Mouse (Mus musculus) heart, embryonic 16.5 days (tissue): ENCODE results near the gene Zmiz1. TPM values are rescaled to one million over a fixed set of nuclear protein-coding genes. Genes with fewer than 3 reads are reported as not detected.

Experiments
- ATAC-seq: fragments of 200-750 bp; cut with Nextera tagmentation; replicated peaks from 2 replicates; pipeline ENCODE4 v1.8.0; 2017; ENCODE audit warnings: moderate number of reproducible peaks; ENCODE audit not compliant: insufficient read depth, low FRiP score; ENCODE audit errors: extremely low read depth
- H3K27ac ChIP-seq: fragments of 300-500 bp; sonication (generic); 2 replicates; pipeline ENCODE4 v1.5.1; 2014; ENCODE audit warnings: mild to moderate bottlenecking, low read length, control low read depth, moderate library complexity
- H3K27me3 ChIP-seq: fragments of 300-500 bp; sonication (generic); 2 replicates; pipeline ENCODE4 v1.6.1; 2014; ENCODE audit warnings: low read length, mixed read lengths; ENCODE audit not compliant: control insufficient read depth, insufficient read depth
- H3K36me3 ChIP-seq: fragments of 300-500 bp; sonication (generic); 2 replicates; pipeline ENCODE4 v1.6.1; 2014; ENCODE audit not compliant: control insufficient read depth, insufficient read depth
- H3K4me1 ChIP-seq: fragments of 300-500 bp; sonication (generic); 2 replicates; pipeline ENCODE4 v1.6.1; 2014; ENCODE audit warnings: low read length, mixed read lengths; ENCODE audit not compliant: control insufficient read depth, insufficient read depth
- H3K4me2 ChIP-seq: fragments of 300-500 bp; sonication (generic); 2 replicates; pipeline ENCODE4 v1.6.1; 2014; ENCODE audit warnings: low read depth, mild to moderate bottlenecking, control low read depth, low read length
- H3K4me3 ChIP-seq: fragments of 300-500 bp; sonication (generic); 2 replicates; pipeline ENCODE4 v1.5.1; 2014; ENCODE audit warnings: mild to moderate bottlenecking, control low read depth, low read length
- H3K9ac ChIP-seq: fragments of 300-500 bp; sonication (generic); 2 replicates; pipeline ENCODE4 v1.6.1; 2014; ENCODE audit warnings: low read length, control low read depth
- H3K9me3 ChIP-seq: fragments of 300-500 bp; sonication (generic); replicated peaks from 2 replicates; pipeline ENCODE4 v1.6.1; 2016; ENCODE audit warnings: low read length; ENCODE audit not compliant: control insufficient read depth
- WGBS: fragments of 180-500 bp; shearing (Covaris S2); extraction: QIAGEN DNeasy Blood & Tissue Kit; methylation state at CpG from one replicate; pipeline ENCODE4 v1.1.7; 2014; 5-methylcytosine and 5-hydroxymethylcytosine counted together
- polyA plus RNA-seq: library from polyadenylated mRNA; unstranded; fragments of >200 nt; fragmentation: Nextera tagmentation; extraction: Ambion mirVana; gene quantifications from 2 replicates; pipeline ENCODE4 v1.2.1, GENCODE M21; 2015

Zmiz1 gene
- polyA plus RNA-seq, 1 experiment from 2014 or later, result 20.6 TPM

DNA sequence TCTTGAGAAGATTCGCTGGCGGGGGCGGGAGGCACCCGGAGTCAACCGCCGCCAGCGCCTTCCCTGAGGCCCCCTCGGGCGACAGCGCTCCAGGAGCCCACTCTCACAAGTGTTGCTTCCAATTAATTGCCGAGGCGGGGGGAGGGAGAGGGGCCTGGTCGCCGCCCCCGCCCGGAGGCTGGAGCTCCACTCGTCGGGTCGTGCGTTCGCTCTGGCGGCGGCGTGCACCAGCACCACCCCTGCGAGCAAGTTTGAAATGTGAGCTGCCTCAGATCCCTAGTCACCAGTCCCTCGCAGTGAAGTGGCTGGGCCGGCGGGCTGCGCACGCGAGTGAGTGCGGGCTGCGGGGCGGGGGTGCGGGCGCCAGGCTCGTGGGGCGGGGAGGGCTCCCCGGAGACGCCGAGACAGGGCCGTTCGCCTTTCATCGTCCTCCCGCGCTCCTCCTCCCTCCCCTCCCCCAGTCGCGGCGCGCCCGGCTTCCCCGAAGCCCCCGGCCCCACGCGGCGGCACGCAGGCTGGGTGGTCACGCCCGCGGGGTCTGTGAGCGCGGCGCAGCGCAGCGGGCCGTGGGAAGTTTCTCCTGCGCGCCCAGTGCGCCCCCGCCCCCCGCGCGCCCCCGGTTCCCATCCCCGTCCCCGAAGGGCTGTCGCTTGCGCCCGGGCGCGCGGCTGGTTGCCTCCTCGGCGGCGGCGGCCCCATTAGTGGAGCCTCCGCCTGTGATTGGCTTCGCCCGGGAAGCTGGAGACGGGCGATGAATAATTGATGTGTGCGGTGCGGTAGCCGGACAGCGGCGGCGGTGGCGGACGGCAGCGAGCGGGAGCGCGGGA lies 148.4 kb downstream of the Zmiz1 start:
- Histone ChIP-seq H3K36me3 (no peaks in the 10 kb centered on the region), H3K27ac (peak overlapping the region; percentile 92), H3K4me1 (peaks cover 71% of the 10 kb centered on the region), H3K4me2 (peak overlapping the region; percentile 99), H3K9ac (peak overlapping the region; percentile 92), H3K27me3 (no peaks in the 10 kb centered on the region), H3K9me3 (no peaks in the 10 kb centered on the region), H3K4me3 (peak overlapping the region; percentile 67)
- peak; percentile 37 for ATAC-seq
- under 1% methylated on average over 96 of the region's 103 CpGs for WGBS

DNA sequence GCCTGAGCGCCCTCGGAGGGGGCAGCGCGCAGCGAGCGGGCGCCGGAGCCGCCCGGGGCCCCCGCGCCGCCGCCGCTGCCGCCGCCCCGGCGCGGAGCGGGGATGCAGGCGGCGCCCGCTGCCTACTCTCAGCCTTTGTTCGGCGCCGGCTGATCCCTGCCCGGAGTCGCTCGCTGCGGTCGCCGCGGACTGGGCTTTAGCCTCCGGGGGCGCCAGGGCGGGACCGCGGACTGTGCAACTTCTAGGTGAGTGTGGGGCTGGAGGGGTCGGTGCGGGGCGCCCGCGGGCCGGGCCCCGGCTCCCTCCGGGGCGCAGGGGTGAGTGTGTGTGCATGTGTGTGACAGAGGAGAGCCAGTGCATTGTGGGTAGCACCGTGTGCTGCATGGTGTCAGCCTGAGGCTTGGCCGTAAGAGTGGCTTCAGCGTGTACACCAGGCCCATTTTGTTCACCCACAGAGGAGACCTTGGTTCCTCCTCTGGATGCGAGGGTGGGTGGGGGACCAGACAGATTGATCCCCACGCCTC lies 149.0 kb downstream of the Zmiz1 start:
- Histone ChIP-seq H3K9me3 (no peaks in the 10 kb centered on the region), H3K27ac (peak overlapping the region; percentile 92), H3K4me3 (peak overlapping the region; percentile 67), H3K4me2 (peak overlapping the region; percentile 99), H3K9ac (peak overlapping the region; percentile 92), H3K27me3 (no peaks in the 10 kb centered on the region), H3K36me3 (no peaks in the 10 kb centered on the region), H3K4me1 (peaks cover 72% of the 10 kb centered on the region)
- ATAC-seq, result peak; percentile 75
- WGBS, result under 1% methylated on average over 50 of the region's 53 CpGs

DNA sequence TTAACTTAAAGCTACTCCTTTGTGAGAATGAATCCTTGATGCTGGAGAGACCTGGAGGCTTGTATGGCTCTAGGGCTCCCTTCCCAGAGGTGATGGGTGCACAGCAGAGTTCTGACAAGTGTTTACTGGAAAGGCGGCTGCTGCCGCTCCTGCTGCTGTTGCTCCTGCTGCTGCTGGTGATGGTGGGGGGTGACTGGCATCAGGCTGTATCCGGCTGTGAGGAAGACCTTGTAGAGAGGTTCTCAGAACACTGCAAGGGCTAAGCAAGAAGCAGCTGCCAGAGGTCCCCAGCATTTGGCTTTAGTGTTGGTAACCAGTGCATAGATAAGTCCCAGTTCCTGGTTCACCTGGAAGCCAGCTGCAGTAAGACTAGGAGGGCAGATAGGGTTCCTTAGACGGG lies 149.6 kb downstream of the Zmiz1 start:
- H3K27me3 ChIP-seq, result no peaks in the 10 kb centered on the region
- peak overlapping the region; percentile 67 for H3K4me3 ChIP-seq
- 21% methylated on average over 4 of the region's 4 CpGs for WGBS
- H3K27ac ChIP-seq, result peak overlapping the region; percentile 92
- peaks cover 67% of the 10 kb centered on the region for H3K4me1 ChIP-seq
- H3K4me2 ChIP-seq, result peak overlapping the region; percentile 99
- peak overlapping the region; percentile 92 for H3K9ac ChIP-seq
- no peaks in the 10 kb centered on the region for H3K9me3 ChIP-seq
- H3K36me3 ChIP-seq, result no peaks in the 10 kb centered on the region
- no peak for ATAC-seq

DNA sequence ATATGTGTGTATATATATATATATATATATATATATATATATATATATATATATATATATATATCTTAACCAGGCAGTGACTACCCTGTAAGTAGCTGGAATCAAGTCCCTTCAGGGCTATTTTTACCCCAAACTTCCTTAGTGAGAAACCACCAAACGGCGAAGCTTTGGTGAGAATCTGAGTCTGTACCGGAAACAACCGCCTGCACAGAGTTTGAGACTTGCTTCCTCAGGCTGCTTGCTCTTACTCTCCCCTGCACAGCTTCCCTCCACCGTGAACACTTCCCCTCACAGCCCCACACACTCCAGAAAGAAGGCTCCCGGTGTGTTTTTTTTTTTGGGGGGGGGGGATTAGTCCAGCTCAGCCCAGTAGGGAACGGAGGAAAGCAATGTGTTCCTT lies 150.4 kb downstream of the Zmiz1 start:
- no peak for ATAC-seq
- Histone ChIP-seq H3K9me3 (no peaks in the 10 kb centered on the region), H3K4me3 (peak overlapping the region; percentile 6; the same call in 1 of the 2 replicates), H3K27ac (peak overlapping the region; percentile 17; the same call in 1 of the 2 replicates), H3K36me3 (no peaks in the 10 kb centered on the region), H3K9ac (peak overlapping the region; percentile 20; the same call in 1 of the 2 replicates), H3K4me1 (peaks cover 67% of the 10 kb centered on the region), H3K4me2 (peak overlapping the region; percentile 45), H3K27me3 (no peaks in the 10 kb centered on the region)
- 58% methylated on average over 7 of the region's 7 CpGs for WGBS

DNA sequence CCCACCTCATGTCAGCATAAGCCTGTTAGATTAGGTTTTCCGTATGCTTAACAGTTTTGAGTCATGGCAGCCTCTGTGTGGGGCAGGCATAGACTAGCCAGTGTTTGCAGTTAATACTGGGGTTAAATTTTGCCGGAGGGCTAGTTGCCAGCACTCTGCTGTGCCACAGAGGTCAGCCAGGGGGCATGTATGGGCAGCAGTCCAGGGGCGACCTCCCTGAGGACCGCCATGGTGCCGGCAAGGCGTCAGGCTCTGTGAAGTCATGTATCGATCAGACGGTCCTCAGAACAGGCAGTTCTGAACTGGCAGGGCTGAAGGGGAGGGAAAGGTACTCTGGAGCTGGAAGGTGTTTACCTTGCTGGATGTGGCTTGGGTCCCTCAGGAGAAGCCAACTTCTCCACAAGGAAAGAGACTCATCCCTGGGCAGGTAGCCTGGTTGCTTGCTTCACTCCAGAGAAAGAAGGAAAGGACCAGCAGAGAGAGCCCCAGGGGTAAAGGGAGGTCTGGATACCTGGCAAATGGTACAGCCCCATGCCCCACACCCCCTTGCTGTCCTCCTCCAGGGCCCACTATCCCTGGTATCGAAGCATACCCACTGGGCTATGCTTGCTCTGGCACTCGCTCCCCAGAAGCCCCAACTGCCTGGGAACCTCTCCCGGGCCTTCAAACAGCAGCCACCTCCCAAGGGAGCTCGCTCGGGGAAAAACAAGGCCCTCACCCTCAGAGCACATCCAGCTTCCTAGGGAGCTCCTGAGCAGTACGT lies 151.6 kb downstream of the Zmiz1 start:
- Histone ChIP-seq H3K27ac (peak overlapping the region; percentile 26), H3K4me3 (no peak overlapping the region), H3K4me1 (peaks cover 63% of the 10 kb centered on the region), H3K36me3 (no peaks in the 10 kb centered on the region), H3K4me2 (peak overlapping the region; percentile 45), H3K27me3 (no peaks in the 10 kb centered on the region), H3K9me3 (no peaks in the 10 kb centered on the region), H3K9ac (peak overlapping the region; percentile 44)
- WGBS, result 38% methylated on average over 14 of the region's 14 CpGs
- ATAC-seq, result no peak

DNA sequence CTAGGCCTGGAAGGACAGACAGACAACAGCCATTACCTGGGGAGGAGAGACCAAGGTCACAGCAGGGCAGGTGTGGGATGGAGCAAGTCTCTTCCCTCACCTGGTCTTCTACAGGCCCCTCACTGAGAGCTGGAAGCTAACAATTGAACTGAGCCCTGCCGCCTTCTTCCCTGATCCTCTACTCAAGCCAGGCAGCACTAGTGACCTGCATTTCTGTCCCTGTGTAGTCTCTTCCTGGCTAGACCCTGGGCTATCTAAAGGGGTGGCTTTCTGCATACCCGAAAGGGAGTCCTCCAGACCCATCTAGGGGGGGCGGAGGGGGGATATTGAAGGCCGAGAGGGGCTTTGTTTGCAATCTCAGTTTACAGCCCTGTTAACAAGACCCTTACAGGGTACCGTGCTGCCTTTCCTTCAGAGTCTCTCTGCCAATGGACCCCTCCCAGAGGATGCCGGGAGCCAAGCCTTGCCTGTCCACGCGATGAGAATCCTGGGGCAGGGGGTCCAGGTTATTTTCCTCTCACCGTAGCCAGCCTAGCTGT lies 152.2 kb downstream of the Zmiz1 start:
- ATAC-seq, result no peak
- Histone ChIP-seq H3K4me3 (no peak overlapping the region), H3K4me1 (peaks cover 64% of the 10 kb centered on the region), H3K9ac (peak overlapping the region; percentile 44; the same call in 1 of the 2 replicates), H3K9me3 (no peaks in the 10 kb centered on the region), H3K27me3 (no peaks in the 10 kb centered on the region), H3K4me2 (peak overlapping the region; percentile 20), H3K36me3 (no peaks in the 10 kb centered on the region), H3K27ac (peak overlapping the region; percentile 26)
- 52% methylated on average over 9 of the region's 9 CpGs for WGBS

DNA sequence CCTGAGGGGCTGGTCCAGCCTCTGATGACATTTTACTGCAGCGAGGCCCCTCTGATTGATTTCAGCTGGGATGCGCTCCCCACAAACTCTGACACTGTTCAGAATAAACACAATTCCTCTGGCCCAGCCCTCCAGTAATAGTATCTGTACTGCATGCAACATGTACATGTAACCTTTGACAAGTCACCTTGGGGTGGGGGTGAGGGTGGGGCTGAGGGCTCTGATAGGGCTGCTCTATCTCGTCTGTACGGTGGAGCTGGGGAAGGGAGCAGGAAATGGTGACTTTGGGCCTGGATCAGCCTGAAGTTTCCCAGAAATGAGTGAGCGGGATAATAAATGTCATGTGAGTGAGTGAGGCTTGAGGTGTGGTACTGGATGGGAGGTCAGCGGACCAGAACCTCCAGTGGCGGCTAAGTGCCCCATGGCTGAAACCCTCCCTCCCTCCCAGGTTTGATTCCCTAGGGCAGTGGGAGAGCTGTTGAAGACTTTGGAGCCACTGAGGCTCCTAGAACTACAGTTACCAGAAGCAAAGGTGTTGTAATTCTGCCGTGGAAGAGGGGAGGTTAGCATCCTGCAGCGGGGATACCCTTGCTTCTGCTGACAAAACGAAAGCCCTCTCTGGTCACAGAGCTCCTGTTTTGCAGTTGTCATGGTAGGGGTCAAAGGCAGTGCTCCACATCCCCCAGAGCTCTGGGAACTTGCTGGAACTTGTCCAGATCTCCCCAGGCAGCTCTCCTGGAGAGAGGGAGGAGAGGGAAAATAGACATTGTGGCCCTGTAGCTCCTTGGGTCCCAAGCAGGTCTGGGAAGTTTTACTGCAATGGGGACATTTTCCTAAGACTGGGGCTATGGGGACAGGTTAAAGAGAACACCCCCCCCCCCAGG lies 153.1 kb downstream of the Zmiz1 start:
- WGBS, result 48% methylated on average over 10 of the region's 10 CpGs
- Histone ChIP-seq H3K36me3 (no peaks in the 10 kb centered on the region), H3K4me3 (no peak overlapping the region), H3K27me3 (no peaks in the 10 kb centered on the region), H3K4me2 (no peak overlapping the region), H3K4me1 (peaks cover 63% of the 10 kb centered on the region), H3K9me3 (no peaks in the 10 kb centered on the region), H3K27ac (peak overlapping the region; percentile 44), H3K9ac (peak overlapping the region; percentile 0; the same call in 1 of the 2 replicates)
- no peak for ATAC-seq

DNA sequence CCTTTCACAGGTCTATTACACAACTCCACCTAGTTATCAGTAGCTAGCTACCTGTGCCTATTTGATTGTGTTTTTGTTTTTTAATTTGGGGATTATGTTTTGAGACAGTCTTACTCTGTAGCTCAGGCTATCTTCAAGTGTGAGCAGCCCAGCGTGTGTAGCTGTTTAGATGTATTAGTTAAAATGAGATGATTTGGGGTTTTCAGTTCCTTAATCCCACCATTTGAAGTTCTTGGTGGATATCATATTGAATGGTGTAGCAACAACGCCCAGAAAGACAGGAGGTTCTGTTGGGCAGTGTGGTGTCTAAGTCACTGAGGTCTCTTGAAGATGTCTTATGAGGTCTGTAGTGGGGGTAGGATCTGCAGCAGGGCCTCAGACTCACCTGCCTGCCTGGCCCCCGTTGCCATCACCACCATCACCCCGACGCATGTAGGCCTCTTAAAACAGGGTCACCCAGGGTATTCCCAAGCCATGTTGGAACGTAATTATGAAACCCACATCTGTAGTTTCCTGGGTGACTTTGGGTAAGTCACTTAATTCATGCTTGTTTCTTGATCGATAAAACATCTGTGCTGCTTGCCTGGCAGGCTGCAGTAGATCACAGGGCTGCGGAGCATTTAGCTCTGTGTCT lies 155.1 kb downstream of the Zmiz1 start:
- no peak overlapping the region for H3K4me3 ChIP-seq
- no peaks in the 10 kb centered on the region for H3K36me3 ChIP-seq
- H3K9me3 ChIP-seq, result no peaks in the 10 kb centered on the region
- ATAC-seq, result no peak
- WGBS, result 83% methylated on average over 8 of the region's 8 CpGs
- H3K4me1 ChIP-seq, result peaks cover 55% of the 10 kb centered on the region
- H3K4me2 ChIP-seq, result no peak overlapping the region
- no peak overlapping the region for H3K9ac ChIP-seq
- H3K27me3 ChIP-seq, result no peaks in the 10 kb centered on the region
- no peak overlapping the region for H3K27ac ChIP-seq
